Mouse (Mus musculus): ENCODE data around the gene Vps51. TPM values are rescaled to one million over a fixed set of nuclear protein-coding genes. Genes with fewer than 3 reads are reported as not detected.

Gene Vps51
- total RNA-seq, 1 experiment: 36.9 TPM

GRCm38 (mm10) chr19:6066571-6066970 is 10.5 kb downstream of the Vps51 start:
- no peak for TF ChIP-seq ZNF384 (IDR thresholded peaks at IDR 0.05; ENCODE audit: low read depth, low read length)
- no peak for TF ChIP-seq HCFC1 (IDR thresholded peaks at IDR 0.05; ENCODE audit: borderline replicate concordance, insufficient read depth, low read length)
- TF ChIP-seq MAFK (IDR thresholded peaks at IDR 0.05; ENCODE audit: insufficient read depth, low read depth, low read length): no peak
- TF ChIP-seq ZC3H11A (IDR thresholded peaks at IDR 0.05; ENCODE audit: borderline replicate concordance, low read depth, low read length): no peak
- TF ChIP-seq CHD2 (IDR thresholded peaks at IDR 0.05; ENCODE audit: low read depth, low read length): no peak
- DNase-seq (ENCODE audit: low read depth, low spot score): no peak
- H3K9ac ChIP-seq (ENCODE audit: insufficient read depth, low read depth, low read length, poor library complexity, severe bottlenecking): peak overlapping the region; percentile 45
- H3K4me1 ChIP-seq (ENCODE audit: control insufficient read depth in 2 of 2, insufficient read depth in 2 of 2, low read length in 2 of 2, poor library complexity in 1 of 2): peaks cover 0 to 12% of the 10 kb centered on the region in 2 experiments; a peak in 1 of 4 replicates
- no peaks in the 10 kb centered on the region for H3K9me3 ChIP-seq (ENCODE audit: control insufficient read depth, insufficient read depth, low read depth, low read length)
- peaks cover 3% of the 10 kb centered on the region; the same call in 1 of the 2 replicates for H3K36me3 ChIP-seq (ENCODE audit: control insufficient read depth, insufficient read depth, low read length, poor library complexity, severe bottlenecking)
- no peak overlapping the region for H3K27ac ChIP-seq (ENCODE audit: insufficient read depth, low read depth, low read length, poor library complexity, severe bottlenecking)
- peak overlapping the region; percentile 25 to 95 for H3K4me3 ChIP-seq (ENCODE audit: insufficient read depth in 1 of 2, low read depth in 1 of 2, low read length in 2 of 2, poor library complexity in 1 of 2, severe bottlenecking in 1 of 2)
- in situ Hi-C loops (cut with MboI; ENCODE audit: low sequenced_read_pairs in 2 of 2, unreplicated experiment in 2 of 2): no loop called here

- Histone ChIP-seq H3K9me3 (ENCODE audit: control insufficient read depth, insufficient read depth, low read depth, low read length) (no peaks in the 10 kb centered on the region), H3K36me3 (ENCODE audit: control insufficient read depth, insufficient read depth, low read length, poor library complexity, severe bottlenecking) (peaks cover 17% of the 10 kb centered on the region), H3K9ac (ENCODE audit: insufficient read depth, low read depth, low read length, poor library complexity, severe bottlenecking) (no peak overlapping the region), H3K4me1 (ENCODE audit: control insufficient read depth in 2 of 2, insufficient read depth in 2 of 2, low read length in 2 of 2, poor library complexity in 1 of 2) (peaks cover 0 to 11% of the 10 kb centered on the region in 2 experiments; a peak in 2 of 4 replicates), H3K27ac (ENCODE audit: insufficient read depth, low read depth, low read length, poor library complexity, severe bottlenecking) (no peak overlapping the region), H3K4me3 (ENCODE audit: insufficient read depth in 1 of 2, low read depth in 1 of 2, low read length in 2 of 2, poor library complexity in 1 of 2, severe bottlenecking in 1 of 2) (no peak overlapping the region)
- in situ Hi-C loops (cut with MboI; ENCODE audit: low sequenced_read_pairs in 2 of 2, unreplicated experiment in 2 of 2): no loop called here
- TF ChIP-seq MAFK (IDR thresholded peaks at IDR 0.05; ENCODE audit: insufficient read depth, low read depth, low read length) (no peak), ZC3H11A (IDR thresholded peaks at IDR 0.05; ENCODE audit: borderline replicate concordance, low read depth, low read length) (no peak), CHD2 (IDR thresholded peaks at IDR 0.05; ENCODE audit: low read depth, low read length) (no peak), HCFC1 (IDR thresholded peaks at IDR 0.05; ENCODE audit: borderline replicate concordance, insufficient read depth, low read length) (no peak), ZNF384 (IDR thresholded peaks at IDR 0.05; ENCODE audit: low read depth, low read length) (no peak)
- no peak for DNase-seq (ENCODE audit: low read depth, low spot score)
Measured at GRCm38 (mm10) chr19:6063081-6063480, 13.9 kb downstream of the Vps51 start.

GRCm38 (mm10) chr19:6062418-6062817 is 14.6 kb downstream of the Vps51 start:
- Histone ChIP-seq H3K9ac (ENCODE audit: insufficient read depth, low read depth, low read length, poor library complexity, severe bottlenecking) (peak overlapping the region; percentile 94; the same call in 1 of the 2 replicates), H3K4me3 (ENCODE audit: insufficient read depth in 1 of 2, low read depth in 1 of 2, low read length in 2 of 2, poor library complexity in 1 of 2, severe bottlenecking in 1 of 2) (peak overlapping the region; percentile 52 to 82; a peak in 3 of 4 replicates), H3K27ac (ENCODE audit: insufficient read depth, low read depth, low read length, poor library complexity, severe bottlenecking) (no peak overlapping the region), H3K9me3 (ENCODE audit: control insufficient read depth, insufficient read depth, low read depth, low read length) (no peaks in the 10 kb centered on the region), H3K36me3 (ENCODE audit: control insufficient read depth, insufficient read depth, low read length, poor library complexity, severe bottlenecking) (peaks cover 17% of the 10 kb centered on the region), H3K4me1 (ENCODE audit: control insufficient read depth in 2 of 2, insufficient read depth in 2 of 2, low read length in 2 of 2, poor library complexity in 1 of 2) (peaks cover 0 to 8% of the 10 kb centered on the region in 2 experiments; a peak in 2 of 4 replicates)
- TF ChIP-seq HCFC1 (IDR thresholded peaks at IDR 0.05; ENCODE audit: borderline replicate concordance, insufficient read depth, low read length) (no peak), ZC3H11A (IDR thresholded peaks at IDR 0.05; ENCODE audit: borderline replicate concordance, low read depth, low read length) (no peak)
- in situ Hi-C loops (cut with MboI; ENCODE audit: low sequenced_read_pairs in 2 of 2, unreplicated experiment in 2 of 2): no loop called here
- no peak for DNase-seq (ENCODE audit: low read depth, low spot score)

GRCm38 (mm10) chr19:6061641-6062302 is 15.3 kb downstream of the Vps51 start:
- Histone ChIP-seq H3K36me3 (ENCODE audit: control insufficient read depth, insufficient read depth, low read length, poor library complexity, severe bottlenecking) (peaks cover 17% of the 10 kb centered on the region), H3K4me1 (ENCODE audit: control insufficient read depth in 2 of 2, insufficient read depth in 2 of 2, low read length in 2 of 2, poor library complexity in 1 of 2) (peaks cover 0 to 8% of the 10 kb centered on the region in 2 experiments; a peak in 2 of 4 replicates), H3K9me3 (ENCODE audit: control insufficient read depth, insufficient read depth, low read depth, low read length) (no peaks in the 10 kb centered on the region), H3K9ac (ENCODE audit: insufficient read depth, low read depth, low read length, poor library complexity, severe bottlenecking) (peak overlapping the region; percentile 94), H3K27ac (ENCODE audit: insufficient read depth, low read depth, low read length, poor library complexity, severe bottlenecking) (peak overlapping the region; percentile 77), H3K4me3 (ENCODE audit: insufficient read depth in 1 of 2, low read depth in 1 of 2, low read length in 2 of 2, poor library complexity in 1 of 2, severe bottlenecking in 1 of 2) (peak overlapping the region; percentile 52 to 82)
- no peak for DNase-seq (ENCODE audit: low read depth, low spot score)
- TF ChIP-seq MAFK (IDR thresholded peaks at IDR 0.05; ENCODE audit: insufficient read depth, low read depth, low read length) (no peak), CHD2 (IDR thresholded peaks at IDR 0.05; ENCODE audit: low read depth, low read length) (no peak), HCFC1 (IDR thresholded peaks at IDR 0.05; ENCODE audit: borderline replicate concordance, insufficient read depth, low read length) (no peak), ZC3H11A (IDR thresholded peaks at IDR 0.05; ENCODE audit: borderline replicate concordance, low read depth, low read length) (no peak), ZNF384 (IDR thresholded peaks at IDR 0.05; ENCODE audit: low read depth, low read length) (no peak)
- in situ Hi-C loops (cut with MboI; ENCODE audit: low sequenced_read_pairs in 2 of 2, unreplicated experiment in 2 of 2): no loop called here

All from ES-E14 (cell line).